In genomic region chr13:114613909-114614308, GRCm38 (mm10) we compare ENCODE assay signal across 21 mouse cellular contexts.
DNase-seq lines count a peak whose midpoint lies in the region; ATAC-seq lines count a peak whose summit lies in the region.
"Had no signal": no experiment of that assay in that cellular context is flagged by ENCODE, and none has a peak within 500 bp of the region (broad histone marks: within the 10 kb centered on the region; RNA-seq: fewer than 3 reads in every experiment).

No protein-coding gene starts in this region.

- DNase-seq in intestine, embryonic 14.5 days (ENCODE audit: low spot score): peak; percentile 21
- peak; percentile 64 for DNase-seq in fat pad, adult 2 months (ENCODE audit: extremely low read depth, low read depth, low spot score)
- peak; percentile 71 for DNase-seq in gonadal fat pad, adult 2 months (ENCODE audit: low read depth)
- DNase-seq in urinary bladder, postnatal 14 days (ENCODE audit: low spot score): no peak
- DNase-seq in gastrocnemius, adult 8-10 months (ENCODE audit: low spot score in 2 of 2): no peak
- DNase-seq: adrenal gland, adult 2 months; adrenal gland, adult 8-10 months; adrenal gland, postnatal 10 days; adrenal gland, postnatal 14 days; adrenal gland, postnatal 25 days; adrenal gland, postnatal 36 days; B cell, adult 2 months; cerebellum, adult 11 months; cerebellum, adult 11-12 months; cerebellum, adult 18-20 months had no signal

- H3K27me3 ChIP-seq in intestine, embryonic 14.5 days (replicated peaks; ENCODE audit: control insufficient read depth, insufficient read depth, low read length): no peaks in the 10 kb centered on the region
- no peaks in the 10 kb centered on the region for H3K27me3 ChIP-seq in intestine, embryonic 16.5 days (replicated peaks; ENCODE audit: control insufficient read depth, insufficient read depth, low read length)
- H3K27me3 ChIP-seq: CH12.LX, Patski had no signal

- peaks cover 3% of the 10 kb centered on the region; the same call in 1 of the 2 replicates for H3K4me1 ChIP-seq in intestine, embryonic 14.5 days (replicated peaks; ENCODE audit: control insufficient read depth, insufficient read depth, low read length)
- H3K4me1 ChIP-seq in intestine, embryonic 16.5 days (ENCODE audit: control insufficient read depth, insufficient read depth, low read length): no peaks in the 10 kb centered on the region

- no peak for ATAC-seq in intestine, embryonic 14.5 days (replicated peaks; ENCODE audit: low FRiP score, low TSS enrichment, low read depth)
- no peak for ATAC-seq in intestine, embryonic 16.5 days
- ATAC-seq: activated CD4-positive, CD25-positive, alpha-beta regulatory T cell, adult 4 months; CD4-positive, CD25-positive, alpha-beta regulatory T cell, adult 4 months; Patski had no signal

- H3K9me3 ChIP-seq in intestine, embryonic 14.5 days (ENCODE audit: control insufficient read depth, low read length): no peaks in the 10 kb centered on the region
- H3K9me3 ChIP-seq in intestine, embryonic 16.5 days (ENCODE audit: control insufficient read depth, low read length): no peaks in the 10 kb centered on the region
- H3K9me3 ChIP-seq: G1E had no signal

- no peak overlapping the region for H3K9ac ChIP-seq in intestine, embryonic 14.5 days (ENCODE audit: low read length)
- no peak overlapping the region for H3K9ac ChIP-seq in intestine, embryonic 16.5 days (ENCODE audit: low read depth, low read length)

- H3K27ac ChIP-seq in intestine, embryonic 14.5 days (ENCODE audit: low read depth): no peak overlapping the region
- no peak overlapping the region for H3K27ac ChIP-seq in intestine, embryonic 16.5 days (ENCODE audit: low read length)

- 79% methylated on average over 1 of the region's 1 CpGs for WGBS in intestine, embryonic 14.5 days
- 84% methylated on average over 1 of the region's 1 CpGs for WGBS in intestine, embryonic 16.5 days

- no peak overlapping the region for H3K4me2 ChIP-seq in intestine, embryonic 14.5 days (ENCODE audit: low read length)
- no peak overlapping the region for H3K4me2 ChIP-seq in intestine, embryonic 16.5 days (ENCODE audit: low read depth, low read length)

- no peak overlapping the region for H3K4me3 ChIP-seq in intestine, embryonic 14.5 days (ENCODE audit: low read depth, low read length)
- H3K4me3 ChIP-seq in intestine, embryonic 16.5 days (ENCODE audit: low read length): no peak overlapping the region

- no peaks in the 10 kb centered on the region for H3K36me3 ChIP-seq in intestine, embryonic 14.5 days (ENCODE audit: control insufficient read depth, insufficient read depth, low read length)
- H3K36me3 ChIP-seq in intestine, embryonic 16.5 days (ENCODE audit: control insufficient read depth, insufficient read depth, low read length): no peaks in the 10 kb centered on the region
- H3K36me3 ChIP-seq: G1E had no signal

Comparison
In these comparisons a context has a peak if more than half of its experiments do, and no peak if none do; other contexts are left out.
1. DNase-seq: peak in intestine, embryonic 14.5 days (single experiment), fat pad, adult 2 months (single experiment) and gonadal fat pad, adult 2 months (single experiment); none in urinary bladder, postnatal 14 days (single experiment) and gastrocnemius, adult 8-10 months (0 of 2).